Mouse (Mus musculus): ENCODE results near the gene Tap1. TPM values are rescaled to one million over a fixed set of nuclear protein-coding genes. Genes with fewer than 3 reads are reported as not detected.

Gene Tap1
- polyA plus RNA-seq, 1 experiment, result 0.62 TPM

- peak within 1 kb of the TSS; percentile 38 for H3K4me3 ChIP-seq
- peak within 1 kb of the TSS; percentile 70 for H3K4me2 ChIP-seq (ENCODE audit: low read depth)
- TF ChIP-seq CEBPB (IDR thresholded peaks at IDR 0.05; ENCODE audit: insufficient read depth, poor library complexity, severe bottlenecking) (no peak), REST (IDR thresholded peaks at IDR 0.05; ENCODE audit: insufficient read depth, insufficient read length) (no peak), POLR2A (IDR thresholded peaks at IDR 0.05; ENCODE audit: insufficient read length, low read depth) (no peak), TCF12 (IDR thresholded peaks at IDR 0.05; ENCODE audit: insufficient read depth, poor library complexity, severe bottlenecking) (no peak), TCF3 (IDR thresholded peaks at IDR 0.05; ENCODE audit: insufficient read length, low read depth) (no peak), E2F4 (IDR thresholded peaks at IDR 0.05; ENCODE audit: insufficient read depth) (no peak), POLR2AphosphoS2 (IDR thresholded peaks at IDR 0.05; ENCODE audit: insufficient read length, low read depth) (no peak), MYOD1 (IDR thresholded peaks at IDR 0.05; ENCODE audit: control insufficient read depth in 1 of 3, insufficient read length in 2 of 3, low read depth in 2 of 3) (no peak), MAX (IDR thresholded peaks at IDR 0.05; ENCODE audit: low read depth) (no peak), USF1 (IDR thresholded peaks at IDR 0.05; ENCODE audit: low read depth) (no peak), SRF (IDR thresholded peaks at IDR 0.05; ENCODE audit: control insufficient read depth, insufficient read length, low read depth) (no peak), MYOG (IDR thresholded peaks at IDR 0.05; ENCODE audit: control insufficient read depth in 1 of 3, insufficient read depth in 1 of 3, insufficient read length in 2 of 3, low read depth in 2 of 3) (no peak)
- H3K79me2 ChIP-seq (ENCODE audit: control insufficient read depth, insufficient read depth), result no peaks in the 10 kb centered on the region
- no peaks in the 10 kb centered on the region for H3K36me3 ChIP-seq (ENCODE audit: control insufficient read depth, insufficient read depth)
- H3K27me3 ChIP-seq (ENCODE audit: control insufficient read depth, insufficient read depth, insufficient read length), result peaks cover 14% of the 10 kb centered on the region
- peak within 1 kb of the TSS; percentile 48 for H3ac ChIP-seq (ENCODE audit: control insufficient read depth, insufficient read length)
These were observed 16.1 kb downstream of the Tap1 start, which contains the start of gene Tap2 for GRCm38 (mm10) chr17:34203444-34203843. Gene Tap2 (plus strand): TSS chr17:34203527.

GRCm38 (mm10) chr17:34204303-34205010 lies 17.1 kb downstream of the Tap1 start:
- Histone ChIP-seq H3K79me2 (ENCODE audit: control insufficient read depth, insufficient read depth) (no peaks in the 10 kb centered on the region), H3K4me3 (peak overlapping the region; percentile 38), H3K27me3 (ENCODE audit: control insufficient read depth, insufficient read depth, insufficient read length) (peaks cover 4% of the 10 kb centered on the region), H3ac (ENCODE audit: control insufficient read depth, insufficient read length) (peak overlapping the region; percentile 48), H3K36me3 (ENCODE audit: control insufficient read depth, insufficient read depth) (no peaks in the 10 kb centered on the region), H3K4me2 (ENCODE audit: low read depth) (peak overlapping the region; percentile 70)
- TF ChIP-seq REST (IDR thresholded peaks at IDR 0.05; ENCODE audit: insufficient read depth, insufficient read length) (no peak), MAX (IDR thresholded peaks at IDR 0.05; ENCODE audit: low read depth) (no peak), TCF3 (IDR thresholded peaks at IDR 0.05; ENCODE audit: insufficient read length, low read depth) (no peak), TCF12 (IDR thresholded peaks at IDR 0.05; ENCODE audit: insufficient read depth, poor library complexity, severe bottlenecking) (no peak), POLR2AphosphoS2 (IDR thresholded peaks at IDR 0.05; ENCODE audit: insufficient read length, low read depth) (no peak), POLR2A (IDR thresholded peaks at IDR 0.05; ENCODE audit: insufficient read length, low read depth) (no peak), USF1 (IDR thresholded peaks at IDR 0.05; ENCODE audit: low read depth) (no peak), CEBPB (IDR thresholded peaks at IDR 0.05; ENCODE audit: insufficient read depth, poor library complexity, severe bottlenecking) (no peak)

GRCm38 (mm10) chr17:34205021-34205745 lies 17.8 kb downstream of the Tap1 start:
- TF ChIP-seq MYOD1 (IDR thresholded peaks at IDR 0.05; ENCODE audit: control insufficient read depth in 1 of 3, insufficient read length in 2 of 3, low read depth in 2 of 3) (no peak), CEBPB (IDR thresholded peaks at IDR 0.05; ENCODE audit: insufficient read depth, poor library complexity, severe bottlenecking) (no peak), POLR2AphosphoS2 (IDR thresholded peaks at IDR 0.05; ENCODE audit: insufficient read length, low read depth) (no peak), USF1 (IDR thresholded peaks at IDR 0.05; ENCODE audit: low read depth) (no peak), E2F4 (IDR thresholded peaks at IDR 0.05; ENCODE audit: insufficient read depth) (no peak), POLR2A (IDR thresholded peaks at IDR 0.05; ENCODE audit: insufficient read length, low read depth) (no peak), SRF (IDR thresholded peaks at IDR 0.05; ENCODE audit: control insufficient read depth, insufficient read length, low read depth) (no peak), MYOG (IDR thresholded peaks at IDR 0.05; ENCODE audit: control insufficient read depth in 1 of 3, insufficient read depth in 1 of 3, insufficient read length in 2 of 3, low read depth in 2 of 3) (no peak), TCF12 (IDR thresholded peaks at IDR 0.05; ENCODE audit: insufficient read depth, poor library complexity, severe bottlenecking) (no peak), REST (IDR thresholded peaks at IDR 0.05; ENCODE audit: insufficient read depth, insufficient read length) (no peak), MAX (IDR thresholded peaks at IDR 0.05; ENCODE audit: low read depth) (no peak), TCF3 (IDR thresholded peaks at IDR 0.05; ENCODE audit: insufficient read length, low read depth) (no peak)
- H3K27me3 ChIP-seq (ENCODE audit: control insufficient read depth, insufficient read depth, insufficient read length), result no peaks in the 10 kb centered on the region
- H3K4me2 ChIP-seq (ENCODE audit: low read depth), result peak overlapping the region; percentile 70
- H3ac ChIP-seq (ENCODE audit: control insufficient read depth, insufficient read length), result peak overlapping the region; percentile 48
- no peaks in the 10 kb centered on the region for H3K36me3 ChIP-seq (ENCODE audit: control insufficient read depth, insufficient read depth)
- peak overlapping the region; percentile 38 for H3K4me3 ChIP-seq
- H3K79me2 ChIP-seq (ENCODE audit: control insufficient read depth, insufficient read depth), result no peaks in the 10 kb centered on the region

GRCm38 (mm10) chr17:34205746-34206176 lies 18.4 kb downstream of the Tap1 start:
- no peak overlapping the region for H3K4me2 ChIP-seq (ENCODE audit: low read depth)
- H3ac ChIP-seq (ENCODE audit: control insufficient read depth, insufficient read length), result no peak overlapping the region
- TF ChIP-seq POLR2A (IDR thresholded peaks at IDR 0.05; ENCODE audit: insufficient read length, low read depth), result no peak
- TF ChIP-seq TCF12 (IDR thresholded peaks at IDR 0.05; ENCODE audit: insufficient read depth, poor library complexity, severe bottlenecking), result no peak
- no peak for TF ChIP-seq REST (IDR thresholded peaks at IDR 0.05; ENCODE audit: insufficient read depth, insufficient read length)
- TF ChIP-seq SRF (IDR thresholded peaks at IDR 0.05; ENCODE audit: control insufficient read depth, insufficient read length, low read depth), result no peak
- TF ChIP-seq E2F4 (IDR thresholded peaks at IDR 0.05; ENCODE audit: insufficient read depth), result no peak
- no peak for TF ChIP-seq MYOG (IDR thresholded peaks at IDR 0.05; ENCODE audit: control insufficient read depth in 1 of 3, insufficient read depth in 1 of 3, insufficient read length in 2 of 3, low read depth in 2 of 3)
- no peak for TF ChIP-seq MYOD1 (IDR thresholded peaks at IDR 0.05; ENCODE audit: control insufficient read depth in 1 of 3, insufficient read length in 2 of 3, low read depth in 2 of 3)
- no peak for TF ChIP-seq MAX (IDR thresholded peaks at IDR 0.05; ENCODE audit: low read depth)
- TF ChIP-seq CEBPB (IDR thresholded peaks at IDR 0.05; ENCODE audit: insufficient read depth, poor library complexity, severe bottlenecking), result no peak
- TF ChIP-seq POLR2AphosphoS2 (IDR thresholded peaks at IDR 0.05; ENCODE audit: insufficient read length, low read depth), result no peak
- TF ChIP-seq TCF3 (IDR thresholded peaks at IDR 0.05; ENCODE audit: insufficient read length, low read depth), result no peak
- no peak for TF ChIP-seq USF1 (IDR thresholded peaks at IDR 0.05; ENCODE audit: low read depth)
- no peaks in the 10 kb centered on the region for H3K79me2 ChIP-seq (ENCODE audit: control insufficient read depth, insufficient read depth)
- H3K27me3 ChIP-seq (ENCODE audit: control insufficient read depth, insufficient read depth, insufficient read length), result no peaks in the 10 kb centered on the region
- H3K4me3 ChIP-seq, result peak overlapping the region; percentile 38
- no peaks in the 10 kb centered on the region for H3K36me3 ChIP-seq (ENCODE audit: control insufficient read depth, insufficient read depth)
